Mouse (Mus musculus) MEL (cell line): ENCODE results near the gene Zfand2a. TPM values are rescaled to one million over a fixed set of nuclear protein-coding genes. Genes with fewer than 3 reads are reported as not detected.

ENCODE experiments used
- DNase-seq: peaks from one replicate; pipeline ENCODE4 v3.0.0; 2011; ENCODE audit warnings: low read depth, low spot score
- H3K27ac ChIP-seq: 2 replicates; pipeline ENCODE4 v1.5.1; 2012; ENCODE audit warnings: low read depth, mild to moderate bottlenecking, control low read depth, low read length, moderate library complexity; ENCODE audit not compliant: control insufficient read depth
- H3K27me3 ChIP-seq, 2 experiments: fragments of 150-350 bp in 1 of 2; sonication (generic) in 1 of 2; 2 replicates each; pipeline ENCODE4 v1.6.1; 2012; ENCODE audit warnings: low read length in 2 of 2, mild to moderate bottlenecking in 2 of 2, improper control_type of control experiment in 1 of 2, moderate library complexity in 1 of 2; ENCODE audit not compliant: insufficient read depth in 2 of 2, control insufficient read depth in 1 of 2
- H3K36me3 ChIP-seq, 2 experiments: 2 replicates each; pipeline ENCODE4 v1.6.1; 2012 to 2014; ENCODE audit warnings: low read length in 2 of 2, improper control_type of control experiment in 1 of 2, inconsistent platforms in 1 of 2, mild to moderate bottlenecking in 1 of 2; ENCODE audit not compliant: insufficient read depth in 2 of 2, control insufficient read depth in 1 of 2
- H3K4me1 ChIP-seq, 2 experiments: fragments of 150-350 bp in 1 of 2; sonication (generic) in 1 of 2; 2 replicates each; pipeline ENCODE4 v1.6.1; 2012; ENCODE audit warnings: low read length in 2 of 2, improper control_type of control experiment in 1 of 2, mild to moderate bottlenecking in 1 of 2; ENCODE audit not compliant: insufficient read depth in 2 of 2, control insufficient read depth in 1 of 2
- H3K4me3 ChIP-seq, 2 experiments: fragments of 150-350 bp in 1 of 2; sonication (generic) in 1 of 2; 2 replicates each; pipeline ENCODE4 v1.5.1; 2012; ENCODE audit warnings: low read depth in 2 of 2, low read length in 2 of 2, mild to moderate bottlenecking in 2 of 2, moderate library complexity in 2 of 2, control low read depth in 1 of 2, improper control_type of control experiment in 1 of 2; ENCODE audit not compliant: control insufficient read depth in 1 of 2, insufficient read depth in 1 of 2
- H3K79me2 ChIP-seq: 2 replicates; pipeline ENCODE4 v1.6.1; 2012; ENCODE audit warnings: mild to moderate bottlenecking, low read length, moderate library complexity; ENCODE audit not compliant: control insufficient read depth, poor library complexity, insufficient read depth
- H3K9ac ChIP-seq: 2 replicates; pipeline ENCODE4 v1.6.1; 2012; ENCODE audit warnings: low read depth, mild to moderate bottlenecking, control low read depth, low read length, moderate library complexity; ENCODE audit not compliant: control insufficient read depth, poor library complexity, severe bottlenecking
- H3K9me3 ChIP-seq: fragments of 150-350 bp; sonication (generic); replicated peaks from 2 replicates; pipeline ENCODE4 v1.6.1; 2012; ENCODE audit warnings: mild to moderate bottlenecking, low read length, improper control_type of control experiment, moderate library complexity; ENCODE audit not compliant: insufficient read depth
- BHLHE40 ChIP-seq: IDR thresholded peaks from 2 replicates; pipeline ENCODE4 v1.6.1; 2012; ENCODE audit warnings: low read depth, mild to moderate bottlenecking, inconsistent platforms, low read length, improper control_type of control experiment, borderline replicate concordance
- CHD1 ChIP-seq: IDR thresholded peaks from 2 replicates; pipeline ENCODE4 v1.6.1; 2012; ENCODE audit warnings: low read depth, mild to moderate bottlenecking, inconsistent platforms, low read length, improper control_type of control experiment
- CHD2 ChIP-seq: IDR thresholded peaks from 2 replicates; pipeline ENCODE4 v1.6.1; 2011; ENCODE audit warnings: low read length, improper control_type of control experiment
- CTCF ChIP-seq, 3 experiments: IDR thresholded peaks in 2 of 3; conservative IDR thresholded peaks in 1 of 3; 2 replicates each; pipeline ENCODE4 v1.5.1; 2011 to 2012; ENCODE audit warnings: low read length in 3 of 3, low read depth in 2 of 3, mild to moderate bottlenecking in 2 of 3, improper control_type of control experiment in 1 of 3, inconsistent platforms in 1 of 3, mixed read lengths in 1 of 3, moderate library complexity in 1 of 3; ENCODE audit not compliant: control insufficient read depth in 1 of 3, insufficient read depth in 1 of 3, poor library complexity in 1 of 3, severe bottlenecking in 1 of 3
- E2F4 ChIP-seq: IDR thresholded peaks from 2 replicates; pipeline ENCODE4 v1.6.1; 2011; ENCODE audit warnings: low read depth, low read length, improper control_type of control experiment, borderline replicate concordance
- EP300 ChIP-seq, 2 experiments: IDR thresholded peaks; 2 replicates each; pipeline ENCODE4 v1.6.1; 2011; ENCODE audit warnings: improper control_type of control experiment in 2 of 2, low read length in 2 of 2, low read depth in 1 of 2, mild to moderate bottlenecking in 1 of 2
- ETS1 ChIP-seq: IDR thresholded peaks from 2 replicates; pipeline ENCODE4 v1.6.1; 2012; ENCODE audit warnings: low read depth, mild to moderate bottlenecking, inconsistent platforms, low read length, improper control_type of control experiment, moderate library complexity
- KAT2A ChIP-seq: conservative IDR thresholded peaks from 2 replicates; pipeline ENCODE4 v1.6.1; 2012; ENCODE audit warnings: low read depth, low read length, improper control_type of control experiment, inconsistent platforms
- NRF1 ChIP-seq: IDR thresholded peaks from 2 replicates; pipeline ENCODE4 v1.6.1; 2014; ENCODE audit warnings: low read depth, mild to moderate bottlenecking, inconsistent platforms, low read length, improper control_type of control experiment, moderate library complexity; ENCODE audit not compliant: poor library complexity, insufficient read depth, severe bottlenecking
- RAD21 ChIP-seq: IDR thresholded peaks from 2 replicates; pipeline ENCODE4 v1.6.1; 2011; ENCODE audit warnings: mild to moderate bottlenecking, low read depth, low read length, improper control_type of control experiment
- SIN3A ChIP-seq: IDR thresholded peaks from 2 replicates; pipeline ENCODE4 v1.6.1; 2012; ENCODE audit warnings: low read length, improper control_type of control experiment, inconsistent platforms
- TAL1 ChIP-seq: IDR thresholded peaks from 2 replicates; pipeline ENCODE4 v1.6.1; 2012; ENCODE audit warnings: mild to moderate bottlenecking, inconsistent platforms, low read length, moderate library complexity, mixed read lengths
- TBP ChIP-seq: IDR thresholded peaks from 2 replicates; pipeline ENCODE4 v1.8.0; 2011; ENCODE audit warnings: low read depth, low read length, improper control_type of control experiment
- ZC3H11A ChIP-seq: IDR thresholded peaks from 2 replicates; pipeline ENCODE4 v1.6.1; 2012; ENCODE audit warnings: low read depth, mild to moderate bottlenecking, inconsistent platforms, low read length, improper control_type of control experiment
- ZMIZ1 ChIP-seq: IDR thresholded peaks from 2 replicates; pipeline ENCODE4 v1.6.1; 2012; ENCODE audit warnings: low read depth, mild to moderate bottlenecking, inconsistent platforms, low read length, improper control_type of control experiment, moderate library complexity
- ZNF384 ChIP-seq: IDR thresholded peaks from 2 replicates; pipeline ENCODE4 v1.6.1; 2012; ENCODE audit warnings: low read depth, mild to moderate bottlenecking, inconsistent platforms, low read length, improper control_type of control experiment
- polyA plus RNA-seq, 2 experiments: library from polyadenylated mRNA; stranded (reverse) in 1 of 2; unstranded in 1 of 2; fragments of >175 nt in 1 of 2; fragments of >200 nt in 1 of 2; gene quantifications; 2 replicates each; pipeline versions ENCODE4 v1.2.1 to v1.2.4; 2012; ENCODE audit warnings: low replicate concordance in 2 of 2, low read depth in 1 of 2; ENCODE audit not compliant: insufficient read length in 2 of 2, insufficient read depth in 1 of 2, missing spikeins in 1 of 2
- total RNA-seq: library from RNA; depleted of rRNA; stranded (reverse); fragments of 300-350 nt; gene quantifications from 2 replicates; pipeline ENCODE4 v1.2.3, GENCODE M21; 2012

Gene Zfand2a
- total and polyA plus RNA-seq, 3 experiments, result 13.8 to 15.3 TPM; not detected in 1

GRCm38 (mm10) chr5:139459938-139460337 is 24.4 kb downstream of the Zfand2a start:
- Histone ChIP-seq H3K79me2 (peaks cover 11% of the 10 kb centered on the region), H3K9ac (peak overlapping the region; percentile 77), H3K36me3 (peaks cover 0 to 6% of the 10 kb centered on the region in 2 experiments; a peak in 3 of 4 replicates), H3K27ac (0 out of 2 replicates have a peak overlapping the region, but pooled peaks have one; percentile 21), H3K4me3 (peak overlapping the region; percentile 79 to 98), H3K27me3 (no peaks in the 10 kb centered on the region), H3K9me3 (no peaks in the 10 kb centered on the region), H3K4me1 (peaks cover 3 to 7% of the 10 kb centered on the region in 2 experiments; a peak in 2 of 4 replicates)
- TF ChIP-seq EP300 (IDR thresholded peaks at IDR 0.05; ENCODE audit: low read depth in 1 of 2, low read length in 2 of 2) (no peak), ZNF384 (peak; percentile 73), ZC3H11A (no peak), ZMIZ1 (0 out of 2 replicates have a peak, but pooled peaks have one; percentile 22)
- DNase-seq, result no peak

GRCm38 (mm10) chr5:139457241-139457640 is 27.1 kb downstream of the Zfand2a start:
- no peaks in the 10 kb centered on the region for H3K27me3 ChIP-seq
- peaks cover 11% of the 10 kb centered on the region for H3K79me2 ChIP-seq
- peaks cover 0 to 2% of the 10 kb centered on the region in 2 experiments; a peak in 3 of 4 replicates for H3K36me3 ChIP-seq
- peaks cover 0 to 7% of the 10 kb centered on the region in 2 experiments; a peak in 1 of 4 replicates for H3K4me1 ChIP-seq
- no peak for DNase-seq
- H3K9ac ChIP-seq, result no peak overlapping the region
- H3K27ac ChIP-seq, result no peak overlapping the region
- H3K4me3 ChIP-seq, result no peak overlapping the region
- H3K9me3 ChIP-seq, result no peaks in the 10 kb centered on the region
- TF ChIP-seq TBP, result no peak
- no peak for TF ChIP-seq BHLHE40
- no peak for TF ChIP-seq ETS1
- TF ChIP-seq CHD2, result no peak
- TF ChIP-seq ZMIZ1, result no peak
- TF ChIP-seq NRF1, result no peak
- no peak for TF ChIP-seq RAD21
- no peak for TF ChIP-seq KAT2A
- TF ChIP-seq E2F4, result no peak
- no peak for TF ChIP-seq EP300 (IDR thresholded peaks at IDR 0.05; ENCODE audit: low read depth in 1 of 2, low read length in 2 of 2)
- TF ChIP-seq TAL1, result no peak
- TF ChIP-seq ZNF384, result no peak
- TF ChIP-seq CHD1, result no peak
- TF ChIP-seq SIN3A, result no peak
- no peak for TF ChIP-seq CTCF (IDR thresholded peaks at IDR 0.05 in 2 of 3, conservative IDR thresholded peaks at IDR 0.05 in 1 of 3; ENCODE audit: control insufficient read depth in 1 of 3, insufficient read depth in 1 of 3, low read depth in 2 of 3, low read length in 3 of 3, poor library complexity in 1 of 3, severe bottlenecking in 1 of 3)
- TF ChIP-seq, all 39 proteins: peak for 0
